Mouse (Mus musculus) left cerebral cortex, postnatal 14 days (tissue): ENCODE results near the gene Carnmt1. TPM values are rescaled to one million over a fixed set of nuclear protein-coding genes. Genes with fewer than 3 reads are reported as not detected.

Experiments used
- DNase-seq, 2 experiments: peaks; one replicate each; pipeline ENCODE4 v3.0.0; 2021 to 2022; ENCODE audit warnings: low spot score in 2 of 2, mixed read lengths in 1 of 2
- intact Hi-C: fragments of 180-260 bp; cut with DNase I; formaldehyde crosslinking; loops from one replicate; pipeline ENCODE4 v1.15.1; 2025
- total RNA-seq, 2 experiments: library from RNA; stranded (reverse); gene quantifications; 2 replicates each; pipeline ENCODE4 v1.2.3; 2021

Carnmt1 gene
- total RNA-seq, 2 experiments from 2014 or later: 11.6 to 12.4 TPM

GRCm38 (mm10) chr19:18650473-18650872 lies 20.1 kb upstream of the Carnmt1 start:
- intact Hi-C loops: no loop called here
- no peak for DNase-seq

- no peak for DNase-seq
- intact Hi-C loops: no loop called here
These were observed 18.0 kb upstream of the Carnmt1 start for GRCm38 (mm10) chr19:18652592-18652991.

GRCm38 (mm10) chr19:18653058-18653457 lies 17.5 kb upstream of the Carnmt1 start:
- DNase-seq: no peak
- intact Hi-C loops: no loop called here

GRCm38 (mm10) chr19:18654330-18654729 lies 16.2 kb upstream of the Carnmt1 start:
- intact Hi-C loops: no loop called here
- no peak for DNase-seq

- intact Hi-C loops: no loop called here
These were observed 15.6 kb upstream of the Carnmt1 start for GRCm38 (mm10) chr19:18654984-18655383.

GRCm38 (mm10) chr19:18655999-18656398 lies 14.6 kb upstream of the Carnmt1 start:
- DNase-seq: no peak
- intact Hi-C loops: no loop called here

More at GRCm38 (mm10) chr19:18654984-18655383, 15.6 kb upstream of the Carnmt1 start:
- no peak for DNase-seq

GRCm38 (mm10) chr19:18658473-18658872 lies 12.1 kb upstream of the Carnmt1 start:
- intact Hi-C loops: no loop called here
- DNase-seq: no peak

- intact Hi-C loops: no loop called here
These were observed 11.2 kb upstream of the Carnmt1 start for GRCm38 (mm10) chr19:18659349-18659748.

GRCm38 (mm10) chr19:18660466-18660865 lies 10.1 kb upstream of the Carnmt1 start:
- intact Hi-C loops: no loop called here
- no peak for DNase-seq

More at GRCm38 (mm10) chr19:18659349-18659748, 11.2 kb upstream of the Carnmt1 start:
- DNase-seq: no peak

GRCm38 (mm10) chr19:18661683-18662082 lies 8.9 kb upstream of the Carnmt1 start:
- intact Hi-C loops: no loop called here

GRCm38 (mm10) chr19:18663904-18664303 lies 6.7 kb upstream of the Carnmt1 start:
- DNase-seq: no peak
- intact Hi-C loops: no loop called here

More at GRCm38 (mm10) chr19:18661683-18662082, 8.9 kb upstream of the Carnmt1 start:
- DNase-seq: no peak

- intact Hi-C loops: no loop called here
- DNase-seq: no peak
These were observed 3.6 kb upstream of the Carnmt1 start for GRCm38 (mm10) chr19:18666966-18667365.

GRCm38 (mm10) chr19:18669551-18669950 lies 1.0 kb upstream of the Carnmt1 start:
- intact Hi-C loops: no loop called here
- DNase-seq: no peak

- intact Hi-C loops: loop anchor here (5.0 kb wide), 2 partner anchors 39 to 41 kb away; partner anchors contain the start of genes D030056L22Rik, Nmrk1 and Ostf1
- peak; percentile 33 to 35 for DNase-seq
These were observed 635 bp downstream of the Carnmt1 start for GRCm38 (mm10) chr19:18671056-18671741.

GRCm38 (mm10) chr19:18672498-18672897 lies 1.9 kb downstream of the Carnmt1 start:
- no peak for DNase-seq
- intact Hi-C loops: loop anchor here (5.0 kb wide), 2 partner anchors 40 kb away; partner anchors contain the start of genes D030056L22Rik, Nmrk1 and Ostf1

GRCm38 (mm10) chr19:18673116-18673515 lies 2.6 kb downstream of the Carnmt1 start:
- intact Hi-C loops: loop anchor here (5.0 kb wide), 2 partner anchors 39 to 41 kb away; partner anchors contain the start of genes D030056L22Rik, Nmrk1 and Ostf1
- DNase-seq: no peak

GRCm38 (mm10) chr19:18682142-18682541 lies 11.6 kb downstream of the Carnmt1 start:
- intact Hi-C loops: no loop called here
- DNase-seq: no peak

GRCm38 (mm10) chr19:18687556-18687955 lies 17.0 kb downstream of the Carnmt1 start:
- peak in 1 of 2 experiments; percentile 36 for DNase-seq
- intact Hi-C loops: no loop called here

GRCm38 (mm10) chr19:18692176-18692575 lies 21.6 kb downstream of the Carnmt1 start:
- intact Hi-C loops: no loop called here

GRCm38 (mm10) chr19:18692768-18693167 lies 22.2 kb downstream of the Carnmt1 start:
- no peak for DNase-seq

More at GRCm38 (mm10) chr19:18692176-18692575, 21.6 kb downstream of the Carnmt1 start:
- no peak for DNase-seq

GRCm38 (mm10) chr19:18695116-18695515 lies 24.6 kb downstream of the Carnmt1 start:
- intact Hi-C loops: no loop called here
- no peak for DNase-seq

More at GRCm38 (mm10) chr19:18692768-18693167, 22.2 kb downstream of the Carnmt1 start:
- intact Hi-C loops: no loop called here
